Mouse (Mus musculus): ENCODE data around the gene Chst10. TPM values are rescaled to one million over a fixed set of nuclear protein-coding genes. Genes with fewer than 3 reads are reported as not detected.

The Chst10 gene
- polyA plus RNA-seq (2021; fragmentation: Nextera tagmentation) = 50.4 and 54.3 TPM in 2 replicates
- long read RNA-seq, experiment 1, transcript Chst10-201 (7 exons, 2,975 nt) = major isoform, 64 of 92 reads
- long read RNA-seq, experiment 1, partial matches to known transcripts = 10 of 92 reads
- long read RNA-seq, experiment 1, other reads (novel, unspliced or antisense) = 18 of 92 reads
- long read RNA-seq, experiment 2, transcript Chst10-201 (7 exons, 2,975 nt) = major isoform, 472 of 602 reads
- long read RNA-seq, experiment 2, partial matches to known transcripts = 37 of 602 reads
- long read RNA-seq, experiment 2, other reads (novel, unspliced or antisense) = 90 of 602 reads

GRCm38 (mm10) chr1:38897431-38898248, at the start of gene Chst10:
TSS of gene Chst10 (minus strand) at chr1:38898161.

GRCm38 (mm10) chr1:38938849-38939248, 40.9 kb upstream of the Chst10 start, which contains the start of gene Nms:
TSS of gene Nms (plus strand) at chr1:38939149.

GRCm38 (mm10) chr1:38836477-38836872, 61.5 kb downstream of the Chst10 start, which contains the start of gene Lonrf2:
TSS of gene Lonrf2 (minus strand) at chr1:38836711.

Other genes starting within 250 kb of the Chst10 start
- gene Aff3, start 233.2 kb downstream of the Chst10 start, polyA plus RNA-seq (2021; fragmentation: Nextera tagmentation) = 6.8 and 7.1 TPM in 2 replicates
- 14.0 and 17.3 TPM in 2 replicates for gene Lonrf2, start 61.5 kb downstream of the Chst10 start, polyA plus RNA-seq (2021; fragmentation: Nextera tagmentation)
- 0.43 and 0.60 TPM in 2 replicates for gene Nms, start 41.0 kb upstream of the Chst10 start, polyA plus RNA-seq (2021; fragmentation: Nextera tagmentation)
- gene Pdcl3, start 87.4 kb upstream of the Chst10 start, polyA plus RNA-seq (2021; fragmentation: Nextera tagmentation) = 52.3 and 58.0 TPM in 2 replicates